Mouse (Mus musculus) midbrain, embryonic 11.5 days (tissue): ENCODE results near the gene 1700018F24Rik. TPM values are rescaled to one million over a fixed set of nuclear protein-coding genes. Genes with fewer than 3 reads are reported as not detected.
"Not testable (repeated sequence)": the region's sequence is repeated elsewhere in the genome, so short reads cannot be mapped to it uniquely, and the experiment has no call there.

Experiments
- ATAC-seq: fragments of 200-750 bp; cut with Nextera tagmentation; 2 replicates; pipeline ENCODE4 v1.8.0; 2017; ENCODE audit warnings: moderate TSS enrichment, moderate library complexity; ENCODE audit not compliant: low FRiP score
- DNase-seq: peaks from one replicate; pipeline ENCODE4 v3.0.0; 2015; ENCODE audit warnings: low spot score; ENCODE audit errors: missing footprints
- H3K27ac ChIP-seq: fragments of 300-500 bp; sonication (generic); 2 replicates; pipeline ENCODE4 v1.5.1; 2014; ENCODE audit warnings: low read depth, low read length
- H3K27me3 ChIP-seq: fragments of 300-500 bp; sonication (generic); 2 replicates; pipeline ENCODE4 v1.6.1; 2014; ENCODE audit warnings: mild to moderate bottlenecking, low read length, moderate library complexity, mixed read lengths; ENCODE audit not compliant: control insufficient read depth, insufficient read depth
- H3K36me3 ChIP-seq: fragments of 300-500 bp; sonication (generic); 2 replicates; pipeline ENCODE4 v1.6.1; 2014; ENCODE audit warnings: mild to moderate bottlenecking, low read length, moderate library complexity, mixed read lengths; ENCODE audit not compliant: control insufficient read depth, insufficient read depth
- H3K4me1 ChIP-seq: fragments of 300-500 bp; sonication (generic); 2 replicates; pipeline ENCODE4 v1.6.1; 2014; ENCODE audit warnings: low read length; ENCODE audit not compliant: control insufficient read depth, insufficient read depth
- H3K4me2 ChIP-seq: fragments of 300-500 bp; sonication (generic); 2 replicates; pipeline ENCODE4 v1.6.1; 2014; ENCODE audit warnings: mild to moderate bottlenecking, moderate library complexity
- H3K4me3 ChIP-seq: fragments of 300-500 bp; sonication (generic); 2 replicates; pipeline ENCODE4 v1.5.1; 2014; ENCODE audit warnings: low read depth, low read length
- H3K9ac ChIP-seq: fragments of 300-500 bp; sonication (generic); 2 replicates; pipeline ENCODE4 v1.6.1; 2014; ENCODE audit warnings: low read length
- H3K9me3 ChIP-seq: fragments of 300-500 bp; sonication (generic); 2 replicates; pipeline ENCODE4 v1.6.1; 2016; ENCODE audit warnings: low read length; ENCODE audit not compliant: control insufficient read depth
- WGBS: fragments of 180-500 bp; shearing (Covaris S2); extraction: QIAGEN DNeasy Blood & Tissue Kit; methylation state at CpG from one replicate; pipeline ENCODE4 v1.1.7; 2014; 5-methylcytosine and 5-hydroxymethylcytosine counted together
- polyA plus RNA-seq: library from polyadenylated mRNA; unstranded; fragments of >200 nt; fragmentation: Nextera tagmentation; extraction: Ambion mirVana; gene quantifications from 2 replicates; pipeline ENCODE4 v1.2.1, GENCODE M21; 2014

Gene 1700018F24Rik
- not detected in 2 replicates for polyA plus RNA-seq

- H3K4me3 ChIP-seq, DNase-seq, H3K4me2 ChIP-seq, H3K27ac ChIP-seq, H3K36me3 ChIP-seq, ATAC-seq, H3K4me1 ChIP-seq, H3K9me3 ChIP-seq, H3K9ac ChIP-seq, H3K27me3 ChIP-seq: not testable (repeated sequence)
- 73% methylated on average over 3 of the region's 3 CpGs for WGBS
These were observed at the start of gene 1700018F24Rik for GRCm38 (mm10) chr5:145042690-145043089. Gene 1700018F24Rik, plus strand, starts transcription at chr5:145042990.

- ATAC-seq (no peak), DNase-seq (no peak)
- no peaks in the 10 kb centered on the region for H3K9me3 ChIP-seq
- no peaks in the 10 kb centered on the region for H3K36me3 ChIP-seq
- H3K27me3 ChIP-seq = no peaks in the 10 kb centered on the region
- H3K27ac ChIP-seq = no peak overlapping the region
- WGBS = 22% methylated on average over 2 of the region's 2 CpGs
- no peaks in the 10 kb centered on the region for H3K4me1 ChIP-seq
- H3K4me2 ChIP-seq = no peak overlapping the region
- no peak overlapping the region for H3K4me3 ChIP-seq
- H3K9ac ChIP-seq = no peak overlapping the region
These were observed 44.3 kb upstream of the 1700018F24Rik start for GRCm38 (mm10) chr5:144998491-144998890.

- H3K9me3 ChIP-seq = no peaks in the 10 kb centered on the region
- no peak overlapping the region for H3K27ac ChIP-seq
- DNase-seq (no peak), ATAC-seq (no peak)
- 78% methylated on average over 3 of the region's 3 CpGs for WGBS
- H3K9ac ChIP-seq = no peak overlapping the region
- H3K4me1 ChIP-seq = no peaks in the 10 kb centered on the region
- no peaks in the 10 kb centered on the region for H3K27me3 ChIP-seq
- H3K4me2 ChIP-seq = no peak overlapping the region
- H3K4me3 ChIP-seq = no peak overlapping the region
- no peaks in the 10 kb centered on the region for H3K36me3 ChIP-seq
These were observed 39.4 kb upstream of the 1700018F24Rik start for GRCm38 (mm10) chr5:145003362-145003761.

GRCm38 (mm10) chr5:145004495-145004894 lies 38.3 kb upstream of the 1700018F24Rik start:
- 85% methylated on average over 9 of the region's 9 CpGs for WGBS
- ATAC-seq (no peak), DNase-seq (no peak)
- H3K4me1 ChIP-seq = no peaks in the 10 kb centered on the region
- no peaks in the 10 kb centered on the region for H3K27me3 ChIP-seq
- no peak overlapping the region for H3K9ac ChIP-seq
- no peak overlapping the region for H3K27ac ChIP-seq
- H3K9me3 ChIP-seq = no peaks in the 10 kb centered on the region
- no peaks in the 10 kb centered on the region for H3K36me3 ChIP-seq
- H3K4me2 ChIP-seq = no peak overlapping the region
- H3K4me3 ChIP-seq = no peak overlapping the region

- ATAC-seq = no peak
- H3K27ac ChIP-seq = no peak overlapping the region
- WGBS = 89% methylated on average over 6 of the region's 6 CpGs
- H3K9me3 ChIP-seq = no peaks in the 10 kb centered on the region
- H3K4me1 ChIP-seq = no peaks in the 10 kb centered on the region
- H3K4me3 ChIP-seq = no peak overlapping the region
- no peak overlapping the region for H3K4me2 ChIP-seq
- DNase-seq = no peak
- no peaks in the 10 kb centered on the region for H3K27me3 ChIP-seq
- no peak overlapping the region for H3K9ac ChIP-seq
- no peaks in the 10 kb centered on the region for H3K36me3 ChIP-seq
These were observed 37.2 kb upstream of the 1700018F24Rik start for GRCm38 (mm10) chr5:145005596-145005995.

- no peak for DNase-seq
- Histone ChIP-seq H3K4me1 (no peaks in the 10 kb centered on the region), H3K4me2 (no peak overlapping the region), H3K9me3 (no peaks in the 10 kb centered on the region), H3K9ac (no peak overlapping the region), H3K27ac (no peak overlapping the region), H3K4me3 (no peak overlapping the region), H3K27me3 (no peaks in the 10 kb centered on the region), H3K36me3 (no peaks in the 10 kb centered on the region)
- ATAC-seq = no peak
- 92% methylated on average over 15 of the region's 15 CpGs for WGBS
These were observed 33.7 kb upstream of the 1700018F24Rik start for GRCm38 (mm10) chr5:145008878-145009659.

- Histone ChIP-seq H3K4me3 (no peak overlapping the region), H3K9ac (no peak overlapping the region), H3K36me3 (no peaks in the 10 kb centered on the region), H3K27me3 (no peaks in the 10 kb centered on the region), H3K4me2 (no peak overlapping the region), H3K27ac (no peak overlapping the region), H3K9me3 (no peaks in the 10 kb centered on the region), H3K4me1 (no peaks in the 10 kb centered on the region)
- WGBS = 79% methylated on average over 1 of the region's 1 CpGs
- DNase-seq = no peak
- ATAC-seq = no peak
These were observed 28.5 kb upstream of the 1700018F24Rik start for GRCm38 (mm10) chr5:145014278-145014677.

- H3K4me3 ChIP-seq, H3K27ac ChIP-seq, DNase-seq, H3K4me2 ChIP-seq, H3K27me3 ChIP-seq, H3K36me3 ChIP-seq, ATAC-seq, H3K9me3 ChIP-seq, H3K9ac ChIP-seq, H3K4me1 ChIP-seq: not testable (repeated sequence)
- WGBS = 41% methylated on average over 1 of the region's 2 CpGs
These were observed 26.0 kb upstream of the 1700018F24Rik start for GRCm38 (mm10) chr5:145016761-145017160.

- H3K27me3 ChIP-seq, H3K4me1 ChIP-seq, H3K36me3 ChIP-seq, H3K4me2 ChIP-seq, ATAC-seq, DNase-seq, H3K4me3 ChIP-seq, H3K27ac ChIP-seq, H3K9ac ChIP-seq, H3K9me3 ChIP-seq: not testable (repeated sequence)
- 19% methylated on average over 1 of the region's 1 CpGs for WGBS
These were observed 22.5 kb upstream of the 1700018F24Rik start for GRCm38 (mm10) chr5:145020254-145020653.
